Mouse (Mus musculus): ENCODE results near the gene Efcab12. TPM values are rescaled to one million over a fixed set of nuclear protein-coding genes. Genes with fewer than 3 reads are reported as not detected.

Efcab12 gene
- polyA plus RNA-seq, 1 experiment from 2014 or later = 2.3 TPM

GRCm38 (mm10) chr6:115856361-115856745 lies 18.1 kb upstream of the Efcab12 start:
- Histone ChIP-seq H3K27ac (no peak overlapping the region), H3K9ac (no peak overlapping the region), H3K9me3 (replicated peaks) (no peaks in the 10 kb centered on the region), H3K4me2 (replicated peaks) (no peak overlapping the region), H3K27me3 (no peaks in the 10 kb centered on the region), H3K36me3 (no peaks in the 10 kb centered on the region), H3K4me1 (peaks cover 16% of the 10 kb centered on the region), H3K4me3 (no peak overlapping the region)
- 82% methylated on average over 4 of the region's 4 CpGs for WGBS
- no peak for ATAC-seq (ENCODE audit: low FRiP score)

- peaks cover 16% of the 10 kb centered on the region for H3K4me1 ChIP-seq
- no peak for ATAC-seq (ENCODE audit: low FRiP score)
- no peak overlapping the region for H3K9ac ChIP-seq
- H3K27ac ChIP-seq = no peak overlapping the region
- 87% methylated on average over 3 of the region's 3 CpGs for WGBS
- no peak overlapping the region for H3K4me3 ChIP-seq
- no peaks in the 10 kb centered on the region for H3K27me3 ChIP-seq
- no peaks in the 10 kb centered on the region for H3K9me3 ChIP-seq (replicated peaks)
- no peak overlapping the region for H3K4me2 ChIP-seq (replicated peaks)
- no peaks in the 10 kb centered on the region for H3K36me3 ChIP-seq
Observed at GRCm38 (mm10) chr6:115855733-115856360, 17.6 kb upstream of the Efcab12 start.

- H3K27me3 ChIP-seq = no peaks in the 10 kb centered on the region
- ATAC-seq (ENCODE audit: low FRiP score) = no peak
- WGBS = 70% methylated on average over 2 of the region's 2 CpGs
- no peak overlapping the region for H3K4me2 ChIP-seq (replicated peaks)
- peaks cover 16% of the 10 kb centered on the region for H3K4me1 ChIP-seq
- no peaks in the 10 kb centered on the region for H3K9me3 ChIP-seq (replicated peaks)
- H3K9ac ChIP-seq = no peak overlapping the region
- no peak overlapping the region for H3K4me3 ChIP-seq
- no peaks in the 10 kb centered on the region for H3K36me3 ChIP-seq
- H3K27ac ChIP-seq = no peak overlapping the region
Observed at GRCm38 (mm10) chr6:115854432-115854831, 16.2 kb upstream of the Efcab12 start.

GRCm38 (mm10) chr6:115853985-115854384 lies 15.8 kb upstream of the Efcab12 start:
- H3K4me2 ChIP-seq (replicated peaks) = peak overlapping the region; percentile 78
- H3K4me3 ChIP-seq = peak overlapping the region; percentile 52
- H3K36me3 ChIP-seq = peaks cover 1% of the 10 kb centered on the region; the same call in 1 of the 2 replicates
- H3K9ac ChIP-seq = peak overlapping the region; percentile 61
- peaks cover 16% of the 10 kb centered on the region for H3K4me1 ChIP-seq
- no peak for ATAC-seq (ENCODE audit: low FRiP score)
- no peaks in the 10 kb centered on the region for H3K27me3 ChIP-seq
- H3K9me3 ChIP-seq (replicated peaks) = no peaks in the 10 kb centered on the region
- peak overlapping the region; percentile 83 for H3K27ac ChIP-seq
- 47% methylated on average over 7 of the region's 7 CpGs for WGBS

- peak within 1 kb of the TSS; percentile 83 for H3K27ac ChIP-seq
- peaks cover 8% of the 10 kb centered on the region; the same call in 1 of the 2 replicates for H3K36me3 ChIP-seq
- no peaks in the 10 kb centered on the region for H3K9me3 ChIP-seq (replicated peaks)
- no peaks in the 10 kb centered on the region for H3K27me3 ChIP-seq
- peak within 1 kb of the TSS; percentile 63 for H3K9ac ChIP-seq
- under 1% methylated on average over 51 of the region's 51 CpGs for WGBS
- H3K4me3 ChIP-seq = peak within 1 kb of the TSS; percentile 52
- H3K4me2 ChIP-seq (replicated peaks) = peak within 1 kb of the TSS; percentile 78
- ATAC-seq (ENCODE audit: low FRiP score) = peak; percentile 99
- H3K4me1 ChIP-seq = peaks cover 16% of the 10 kb centered on the region
Observed at GRCm38 (mm10) chr6:115853091-115853813, 15.0 kb upstream of the Efcab12 start, which contains the start of the genes Mbd4 and Ift122. Gene Mbd4, minus strand, starts transcription at chr6:115853371. Gene Ift122, plus strand, starts transcription at chr6:115853470.

- Histone ChIP-seq H3K4me3 (peak overlapping the region; percentile 52), H3K27ac (peak overlapping the region; percentile 82), H3K36me3 (peaks cover 8% of the 10 kb centered on the region; the same call in 1 of the 2 replicates), H3K4me1 (peaks cover 16% of the 10 kb centered on the region), H3K9me3 (replicated peaks) (no peaks in the 10 kb centered on the region), H3K4me2 (replicated peaks) (peak overlapping the region; percentile 78), H3K27me3 (no peaks in the 10 kb centered on the region), H3K9ac (peak overlapping the region; percentile 63)
- WGBS = 7% methylated on average over 20 of the region's 20 CpGs
- ATAC-seq (ENCODE audit: low FRiP score) = no peak; the same call in 1 of the 2 replicates
Observed at GRCm38 (mm10) chr6:115852446-115853090, 14.4 kb upstream of the Efcab12 start.

- no peak overlapping the region for H3K4me3 ChIP-seq
Observed at GRCm38 (mm10) chr6:115848598-115849304, 10.5 kb upstream of the Efcab12 start.

GRCm38 (mm10) chr6:115846640-115847411 lies 8.6 kb upstream of the Efcab12 start:
- Histone ChIP-seq H3K4me2 (replicated peaks) (no peak overlapping the region), H3K27me3 (no peaks in the 10 kb centered on the region), H3K36me3 (peaks cover 30% of the 10 kb centered on the region), H3K4me1 (no peaks in the 10 kb centered on the region), H3K9ac (no peak overlapping the region), H3K4me3 (no peak overlapping the region), H3K27ac (no peak overlapping the region), H3K9me3 (replicated peaks) (no peaks in the 10 kb centered on the region)
- 43% methylated on average over 8 of the region's 8 CpGs for WGBS
- ATAC-seq (ENCODE audit: low FRiP score) = no peak

More at GRCm38 (mm10) chr6:115848598-115849304, 10.5 kb upstream of the Efcab12 start:
- Histone ChIP-seq H3K27ac (no peak overlapping the region), H3K4me1 (peaks cover 10% of the 10 kb centered on the region), H3K36me3 (peaks cover 18% of the 10 kb centered on the region), H3K27me3 (no peaks in the 10 kb centered on the region), H3K9ac (no peak overlapping the region), H3K9me3 (replicated peaks) (no peaks in the 10 kb centered on the region), H3K4me2 (replicated peaks) (no peak overlapping the region)
- ATAC-seq (ENCODE audit: low FRiP score) = no peak
- WGBS = 97% methylated on average over 10 of the region's 10 CpGs

GRCm38 (mm10) chr6:115845006-115845405 lies 6.8 kb upstream of the Efcab12 start:
- Histone ChIP-seq H3K4me1 (no peaks in the 10 kb centered on the region), H3K4me3 (no peak overlapping the region), H3K4me2 (replicated peaks) (no peak overlapping the region), H3K27ac (no peak overlapping the region), H3K9me3 (replicated peaks) (no peaks in the 10 kb centered on the region), H3K36me3 (peaks cover 30% of the 10 kb centered on the region), H3K27me3 (no peaks in the 10 kb centered on the region), H3K9ac (no peak overlapping the region)
- 93% methylated on average over 4 of the region's 4 CpGs for whole genome bisulfite sequencing
- no peak for ATAC-seq (ENCODE audit: low FRiP score)

- H3K9ac ChIP-seq = no peak overlapping the region
- peaks cover 14% of the 10 kb centered on the region for H3K4me1 ChIP-seq
- 0 out of 2 replicates have a peak, but pooled peaks have one; percentile 28 for ATAC-seq (ENCODE audit: low FRiP score)
- no peak overlapping the region for H3K27ac ChIP-seq
- H3K27me3 ChIP-seq = no peaks in the 10 kb centered on the region
- H3K4me3 ChIP-seq = peak overlapping the region; percentile 36; the same call in 1 of the 2 replicates
- H3K9me3 ChIP-seq (replicated peaks) = no peaks in the 10 kb centered on the region
- H3K36me3 ChIP-seq = peaks cover 12% of the 10 kb centered on the region
- peak overlapping the region; percentile 66 for H3K4me2 ChIP-seq (replicated peaks)
- 66% methylated on average over 5 of the region's 5 CpGs for WGBS
Observed at GRCm38 (mm10) chr6:115838745-115839144, 533 bp upstream of the Efcab12 start.

GRCm38 (mm10) chr6:115833861-115834260 lies 4.4 kb downstream of the Efcab12 start:
- H3K4me3 ChIP-seq = no peak overlapping the region
- ATAC-seq (ENCODE audit: low FRiP score) = no peak
- H3K4me2 ChIP-seq (replicated peaks) = no peak overlapping the region
- H3K27me3 ChIP-seq = no peaks in the 10 kb centered on the region
- no peaks in the 10 kb centered on the region for H3K36me3 ChIP-seq
- H3K4me1 ChIP-seq = peaks cover 14% of the 10 kb centered on the region
- H3K27ac ChIP-seq = no peak overlapping the region
- no peaks in the 10 kb centered on the region for H3K9me3 ChIP-seq (replicated peaks)
- no peak overlapping the region for H3K9ac ChIP-seq
